Mouse (Mus musculus) embryonic facial prominence, embryonic 11.5 days (tissue): ENCODE measurements around the gene Nfat5. TPM values are rescaled to one million over a fixed set of nuclear protein-coding genes. Genes with fewer than 3 reads are reported as not detected.

Experiments used
- ATAC-seq: fragments of 200-750 bp; cut with Nextera tagmentation; replicated peaks from 2 replicates; pipeline ENCODE4 v1.8.0; 2017; ENCODE audit warnings: low read depth; ENCODE audit not compliant: insufficient number of reproducible peaks, low FRiP score, low TSS enrichment
- DNase-seq: peaks from one replicate; pipeline ENCODE4 v3.0.0-alpha.2; 2015; ENCODE audit warnings: low spot score
- H3K27ac ChIP-seq: fragments of 300-500 bp; sonication (generic); replicated peaks from 2 replicates; pipeline ENCODE4 v1.5.1; 2014; ENCODE audit warnings: mild to moderate bottlenecking, low read depth, low read length, control low read depth
- H3K27me3 ChIP-seq: fragments of 300-500 bp; sonication (generic); 2 replicates; pipeline ENCODE4 v1.6.1; 2014; ENCODE audit warnings: mild to moderate bottlenecking, low read length, moderate library complexity, mixed read lengths; ENCODE audit not compliant: control insufficient read depth, insufficient read depth
- H3K36me3 ChIP-seq: fragments of 300-500 bp; sonication (generic); replicated peaks from 2 replicates; pipeline ENCODE4 v1.6.1; 2014; ENCODE audit warnings: low read depth, mild to moderate bottlenecking, low read length, moderate library complexity, mixed read lengths; ENCODE audit not compliant: control insufficient read depth, insufficient read depth
- H3K4me1 ChIP-seq: fragments of 300-500 bp; sonication (generic); 2 replicates; pipeline ENCODE4 v1.6.1; 2014; ENCODE audit warnings: low read length, mixed read lengths; ENCODE audit not compliant: control insufficient read depth, insufficient read depth
- H3K4me2 ChIP-seq: fragments of 300-500 bp; sonication (generic); 2 replicates; pipeline ENCODE4 v1.6.1; 2014; ENCODE audit warnings: low read depth, mild to moderate bottlenecking, control low read depth, low read length, moderate library complexity
- H3K4me3 ChIP-seq: fragments of 300-500 bp; sonication (generic); 2 replicates; pipeline ENCODE4 v1.5.1; 2014; ENCODE audit warnings: low read depth, low read length, control low read depth
- H3K9ac ChIP-seq: fragments of 300-500 bp; sonication (generic); replicated peaks from 2 replicates; pipeline ENCODE4 v1.6.1; 2014; ENCODE audit warnings: mild to moderate bottlenecking, control low read depth, low read length
- H3K9me3 ChIP-seq: fragments of 300-500 bp; sonication (generic); replicated peaks from 2 replicates; pipeline ENCODE4 v1.6.1; 2016; ENCODE audit warnings: mild to moderate bottlenecking, low read length, inconsistent platforms, mixed read lengths; ENCODE audit not compliant: control insufficient read depth
- WGBS: fragments of 180-500 bp; shearing (Covaris S2); extraction: QIAGEN DNeasy Blood & Tissue Kit; methylation state at CpG from one replicate; pipeline ENCODE4 v1.1.7; 2014; 5-methylcytosine and 5-hydroxymethylcytosine counted together
- polyA plus RNA-seq: library from polyadenylated mRNA; unstranded; fragments of >200 nt; fragmentation: Nextera tagmentation; extraction: Ambion mirVana; gene quantifications from 2 replicates; pipeline ENCODE4 v1.2.1, GENCODE M21; 2014

Gene Nfat5
- polyA plus RNA-seq, 1 experiment from 2014 or later, result 8.8 TPM

GRCm38 (mm10) chr8:107403038-107403781 lies 109.9 kb downstream of the Nfat5 start, which contains the start of gene Nqo1:
Nqo1 (minus strand) TSS chr8:107403206.
- Histone ChIP-seq H3K27ac (no peak within 1 kb of the TSS; the same call in 1 of the 2 replicates), H3K4me2 (peak within 1 kb of the TSS; percentile 43), H3K36me3 (no peaks in the 10 kb centered on the region; the same call in 1 of the 2 replicates), H3K4me1 (0 out of 2 replicates have a peak, but pooled peaks cover 3% of the 10 kb centered on the region), H3K9ac (peak within 1 kb of the TSS; percentile 34; the same call in 1 of the 2 replicates), H3K4me3 (peak within 1 kb of the TSS; percentile 29), H3K9me3 (no peaks in the 10 kb centered on the region), H3K27me3 (no peaks in the 10 kb centered on the region)
- 13% methylated on average over 22 of the region's 22 CpGs for WGBS
- DNase-seq, result peak; percentile 93
- peak; percentile 97 for ATAC-seq

GRCm38 (mm10) chr8:107404057-107404456 lies 110.8 kb downstream of the Nfat5 start:
- DNase-seq (no peak), ATAC-seq (no peak)
- Histone ChIP-seq H3K9ac (no peak overlapping the region), H3K9me3 (no peaks in the 10 kb centered on the region), H3K4me2 (no peak overlapping the region; the same call in 1 of the 2 replicates), H3K27ac (no peak overlapping the region), H3K4me1 (0 out of 2 replicates have a peak, but pooled peaks cover 3% of the 10 kb centered on the region), H3K36me3 (no peaks in the 10 kb centered on the region; the same call in 1 of the 2 replicates), H3K4me3 (no peak overlapping the region), H3K27me3 (no peaks in the 10 kb centered on the region)
- 81% methylated on average over 4 of the region's 4 CpGs for WGBS

GRCm38 (mm10) chr8:107405935-107406334 lies 112.7 kb downstream of the Nfat5 start:
- H3K27me3 ChIP-seq, result no peaks in the 10 kb centered on the region
- DNase-seq (no peak), ATAC-seq (no peak)
- peaks cover 6% of the 10 kb centered on the region for H3K36me3 ChIP-seq
- 67% methylated on average over 3 of the region's 3 CpGs for WGBS
- no peaks in the 10 kb centered on the region for H3K9me3 ChIP-seq
- 0 out of 2 replicates have a peak, but pooled peaks cover 3% of the 10 kb centered on the region for H3K4me1 ChIP-seq
- no peak overlapping the region for H3K27ac ChIP-seq
- no peak overlapping the region for H3K4me2 ChIP-seq
- H3K4me3 ChIP-seq, result no peak overlapping the region
- H3K9ac ChIP-seq, result no peak overlapping the region

- Histone ChIP-seq H3K4me1 (no peaks in the 10 kb centered on the region), H3K27ac (no peak overlapping the region), H3K4me2 (no peak overlapping the region), H3K27me3 (no peaks in the 10 kb centered on the region), H3K36me3 (peaks cover 12% of the 10 kb centered on the region), H3K9ac (no peak overlapping the region), H3K9me3 (no peaks in the 10 kb centered on the region), H3K4me3 (no peak overlapping the region)
- DNase-seq (peak; percentile 75), ATAC-seq (no peak)
- 76% methylated on average over 4 of the region's 4 CpGs for WGBS
Measured at GRCm38 (mm10) chr8:107411391-107411790, 118.1 kb downstream of the Nfat5 start.

- H3K27ac ChIP-seq, result no peak overlapping the region
- WGBS, result 89% methylated on average over 8 of the region's 8 CpGs
- H3K9me3 ChIP-seq, result no peaks in the 10 kb centered on the region
- ATAC-seq (no peak), DNase-seq (no peak)
- H3K9ac ChIP-seq, result no peak overlapping the region
- H3K27me3 ChIP-seq, result no peaks in the 10 kb centered on the region
- H3K4me1 ChIP-seq, result no peaks in the 10 kb centered on the region
- no peak overlapping the region for H3K4me3 ChIP-seq
- H3K4me2 ChIP-seq, result no peak overlapping the region
- peaks cover 12% of the 10 kb centered on the region for H3K36me3 ChIP-seq
Measured at GRCm38 (mm10) chr8:107412552-107412951, 119.3 kb downstream of the Nfat5 start.

- ATAC-seq (no peak), DNase-seq (no peak)
- Histone ChIP-seq H3K4me1 (no peaks in the 10 kb centered on the region), H3K27ac (no peak overlapping the region), H3K27me3 (no peaks in the 10 kb centered on the region), H3K4me3 (no peak overlapping the region), H3K9ac (no peak overlapping the region), H3K36me3 (peaks cover 19% of the 10 kb centered on the region), H3K9me3 (no peaks in the 10 kb centered on the region), H3K4me2 (no peak overlapping the region)
- WGBS, result 92% methylated on average over 10 of the region's 10 CpGs
Measured at GRCm38 (mm10) chr8:107413881-107414280, 120.6 kb downstream of the Nfat5 start.

GRCm38 (mm10) chr8:107417001-107417400 lies 123.7 kb downstream of the Nfat5 start:
- Histone ChIP-seq H3K4me1 (no peaks in the 10 kb centered on the region), H3K4me3 (no peak overlapping the region), H3K9ac (no peak overlapping the region), H3K27me3 (no peaks in the 10 kb centered on the region), H3K9me3 (no peaks in the 10 kb centered on the region), H3K4me2 (no peak overlapping the region), H3K36me3 (peaks cover 16% of the 10 kb centered on the region), H3K27ac (no peak overlapping the region)
- DNase-seq (no peak), ATAC-seq (no peak)
- 94% methylated on average over 12 of the region's 12 CpGs for WGBS

- H3K9ac ChIP-seq, result peak overlapping the region; percentile 87
- peak overlapping the region; percentile 62 for H3K27ac ChIP-seq
- H3K36me3 ChIP-seq, result peaks cover 3% of the 10 kb centered on the region
- H3K27me3 ChIP-seq, result no peaks in the 10 kb centered on the region
- H3K9me3 ChIP-seq, result no peaks in the 10 kb centered on the region
- 30% methylated on average over 9 of the region's 9 CpGs for WGBS
- 0 out of 2 replicates have a peak, but pooled peaks have one; percentile 8 for ATAC-seq
- H3K4me3 ChIP-seq, result peak overlapping the region; percentile 78
- H3K4me2 ChIP-seq, result peak overlapping the region; percentile 74
- DNase-seq, result no peak
- no peaks in the 10 kb centered on the region for H3K4me1 ChIP-seq
Measured at GRCm38 (mm10) chr8:107424176-107424575, 130.9 kb downstream of the Nfat5 start.
